Mouse (Mus musculus): Measurements from ENCODE around the gene Lhx5.

DNA sequence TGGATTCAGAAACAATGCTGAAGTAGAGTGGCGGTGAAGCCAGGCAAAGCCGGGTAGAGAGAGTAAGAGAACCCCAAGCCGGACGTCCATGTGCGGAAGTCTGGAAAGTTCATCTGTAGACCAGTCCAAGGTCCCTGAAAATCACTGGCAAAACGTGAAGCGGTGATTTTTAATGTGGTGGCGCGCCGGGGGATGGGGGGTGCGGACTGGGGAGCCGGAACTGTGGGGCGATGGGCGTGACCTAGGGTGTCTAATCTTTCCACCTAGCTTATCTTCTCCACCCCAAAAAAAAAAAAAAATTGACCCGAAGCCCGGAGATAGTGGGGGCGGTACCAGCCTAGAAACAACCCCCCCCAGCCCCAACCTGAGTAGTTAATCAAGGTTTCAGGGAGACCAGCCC is 6.0 kb downstream of the Lhx5 start:
- TF ChIP-seq POLR2A (IDR thresholded peaks at IDR 0.05; ENCODE audit: borderline replicate concordance, extremely low read depth, insufficient read depth, insufficient read length, poor library complexity, severe bottlenecking) (no peak), CTCF (IDR thresholded peaks at IDR 0.05; ENCODE audit: borderline replicate concordance, extremely low read depth, insufficient read depth, insufficient read length) (no peak)

Data from brain, embryonic 14.5 days (tissue).